Comparison of ENCODE assay signal across 13 mouse cellular contexts in genomic region chr13:14306617-14307016, GRCm38 (mm10).
DNase-seq lines count a peak whose midpoint lies in the region; ATAC-seq and TF ChIP-seq lines count a peak whose summit lies in the region.
"Had no signal": no experiment of that assay in that cellular context is flagged by ENCODE, and none has a peak within 500 bp of the region (broad histone marks: within the 10 kb centered on the region; RNA-seq: fewer than 3 reads in every experiment).

No protein-coding gene starts in this region.

- no peaks in the 10 kb centered on the region for H3K27me3 ChIP-seq in embryonic facial prominence, embryonic 11.5 days (ENCODE audit: control insufficient read depth, insufficient read depth, low read length)
- no peaks in the 10 kb centered on the region for H3K27me3 ChIP-seq in embryonic facial prominence, embryonic 10.5 days (replicated peaks; ENCODE audit: low read depth, poor library complexity, severe bottlenecking)
- H3K27me3 ChIP-seq in liver, embryonic 14.5 days (ENCODE audit: control insufficient read depth, insufficient read depth, low read length) = no peaks in the 10 kb centered on the region
- H3K27me3 ChIP-seq: embryonic facial prominence, embryonic 15.5 days; limb, embryonic 15.5 days had no signal

- 37% methylated on average over 8 of the region's 8 CpGs for WGBS in embryonic facial prominence, embryonic 11.5 days
- WGBS in embryonic facial prominence, embryonic 10.5 days = 30% methylated on average over 8 of the region's 8 CpGs
- WGBS in liver, embryonic 14.5 days (ENCODE audit: insufficient replicate concordance) = 16% methylated on average over 8 of the region's 8 CpGs

- no peak overlapping the region for H3K4me2 ChIP-seq in embryonic facial prominence, embryonic 11.5 days (ENCODE audit: low read depth, low read length)
- H3K4me2 ChIP-seq in liver, embryonic 14.5 days (ENCODE audit: low read depth) = no peak overlapping the region
- H3K4me2 ChIP-seq: embryonic facial prominence, embryonic 15.5 days; heart, embryonic 11.5 days; limb, embryonic 15.5 days had no signal

- H3K4me3 ChIP-seq in embryonic facial prominence, embryonic 11.5 days (ENCODE audit: low read depth, low read length) = no peak overlapping the region
- H3K4me3 ChIP-seq in embryonic facial prominence, embryonic 10.5 days = no peak overlapping the region
- no peak overlapping the region for H3K4me3 ChIP-seq in liver, embryonic 14.5 days (ENCODE audit: insufficient read depth in 1 of 2, low read depth in 2 of 2, low read length in 2 of 2)
- H3K4me3 ChIP-seq: embryonic facial prominence, embryonic 15.5 days; limb, embryonic 15.5 days had no signal

- H3K4me1 ChIP-seq in embryonic facial prominence, embryonic 11.5 days (ENCODE audit: control insufficient read depth, insufficient read depth, low read length) = no peaks in the 10 kb centered on the region
- no peaks in the 10 kb centered on the region for H3K4me1 ChIP-seq in embryonic facial prominence, embryonic 10.5 days
- peaks cover 3 to 12% of the 10 kb centered on the region in 2 experiments for H3K4me1 ChIP-seq in liver, embryonic 14.5 days (replicated peaks; ENCODE audit: control insufficient read depth in 2 of 2, insufficient read depth in 2 of 2, low read length in 1 of 2)
- H3K4me1 ChIP-seq: embryonic facial prominence, embryonic 15.5 days; limb, embryonic 15.5 days had no signal

- TF ChIP-seq CTCF in liver, embryonic 14.5 days (IDR thresholded peaks at IDR 0.05; ENCODE audit: low read depth) = peak; percentile 47

- H3K9ac ChIP-seq in embryonic facial prominence, embryonic 11.5 days (replicated peaks; ENCODE audit: low read length) = no peak overlapping the region
- H3K9ac ChIP-seq in liver, embryonic 14.5 days (replicated peaks) = no peak overlapping the region
- H3K9ac ChIP-seq: embryonic facial prominence, embryonic 15.5 days; limb, embryonic 15.5 days had no signal

- no peaks in the 10 kb centered on the region for H3K36me3 ChIP-seq in embryonic facial prominence, embryonic 11.5 days (replicated peaks; ENCODE audit: control insufficient read depth, insufficient read depth, low read depth, low read length)
- no peaks in the 10 kb centered on the region for H3K36me3 ChIP-seq in embryonic facial prominence, embryonic 10.5 days (replicated peaks)
- H3K36me3 ChIP-seq in liver, embryonic 14.5 days (replicated peaks; ENCODE audit: control insufficient read depth, insufficient read depth, low read depth) = no peaks in the 10 kb centered on the region
- H3K36me3 ChIP-seq: embryonic facial prominence, embryonic 15.5 days; limb, embryonic 15.5 days had no signal

- H3K27ac ChIP-seq in embryonic facial prominence, embryonic 11.5 days (replicated peaks; ENCODE audit: low read depth, low read length) = no peak overlapping the region
- H3K27ac ChIP-seq in embryonic facial prominence, embryonic 10.5 days (replicated peaks) = no peak overlapping the region
- H3K27ac ChIP-seq in liver, embryonic 14.5 days = no peak overlapping the region
- H3K27ac ChIP-seq: embryonic facial prominence, embryonic 15.5 days; limb, embryonic 15.5 days had no signal

- ATAC-seq in embryonic facial prominence, embryonic 11.5 days (replicated peaks; ENCODE audit: insufficient number of reproducible peaks, low FRiP score, low TSS enrichment, low read depth) = no peak
- ATAC-seq in liver, embryonic 14.5 days (ENCODE audit: insufficient read depth) = no peak

- no peak for TF ChIP-seq EP300 in liver, embryonic 14.5 days (IDR thresholded peaks at IDR 0.05; ENCODE audit: low read depth)

- no peaks in the 10 kb centered on the region for H3K9me3 ChIP-seq in embryonic facial prominence, embryonic 11.5 days (replicated peaks; ENCODE audit: control insufficient read depth, low read length)
- H3K9me3 ChIP-seq in embryonic facial prominence, embryonic 10.5 days = no peaks in the 10 kb centered on the region
- H3K9me3 ChIP-seq in liver, embryonic 14.5 days (ENCODE audit: control insufficient read depth, low read length) = no peaks in the 10 kb centered on the region
- H3K9me3 ChIP-seq: embryonic facial prominence, embryonic 15.5 days; G1E; limb, embryonic 15.5 days had no signal

- DNase-seq in embryonic facial prominence, embryonic 11.5 days (ENCODE audit: low spot score) = peak; percentile 2
- no peak for DNase-seq in embryonic facial prominence, embryonic 10.5 days (ENCODE audit: low spot score)
- no peak for DNase-seq in liver, embryonic 14.5 days (ENCODE audit: low read depth in 3 of 3, low spot score in 3 of 3)
- DNase-seq in liver (no peak), ZHBTc4 (ENCODE audit: low read depth, low spot score) (peak; percentile 35)
- DNase-seq in B cell, adult 2 months = peak; percentile 1 to 2
- DNase-seq in urinary bladder, postnatal 36 days (ENCODE audit: low spot score in 2 of 2) = no peak
- DNase-seq in thymus, postnatal 10 days (ENCODE audit: low spot score in 2 of 2) = no peak
- DNase-seq: adrenal gland, adult 2 months had no signal

Comparison
In these comparisons a context has a peak if more than half of its experiments do, and no peak if none do; other contexts are left out.
1. DNase-seq: peak in embryonic facial prominence, embryonic 11.5 days (single experiment), B cell, adult 2 months (2 of 2) and ZHBTc4 (single experiment); none in embryonic facial prominence, embryonic 10.5 days (single experiment), liver, embryonic 14.5 days (0 of 3), liver (single experiment), urinary bladder, postnatal 36 days (0 of 2) and thymus, postnatal 10 days (0 of 2).